Mouse (Mus musculus) c-Kit-positive CD71-negative TER-119-negative erythroid progenitor cells, embryonic 14.5 days (primary cell): Measurements from ENCODE around the gene Rpain.

Source experiments
- DNase-seq: peaks from one replicate; pipeline ENCODE4 v3.0.0-alpha.2; 2013; ENCODE audit warnings: low read depth

The Rpain gene

DNA sequence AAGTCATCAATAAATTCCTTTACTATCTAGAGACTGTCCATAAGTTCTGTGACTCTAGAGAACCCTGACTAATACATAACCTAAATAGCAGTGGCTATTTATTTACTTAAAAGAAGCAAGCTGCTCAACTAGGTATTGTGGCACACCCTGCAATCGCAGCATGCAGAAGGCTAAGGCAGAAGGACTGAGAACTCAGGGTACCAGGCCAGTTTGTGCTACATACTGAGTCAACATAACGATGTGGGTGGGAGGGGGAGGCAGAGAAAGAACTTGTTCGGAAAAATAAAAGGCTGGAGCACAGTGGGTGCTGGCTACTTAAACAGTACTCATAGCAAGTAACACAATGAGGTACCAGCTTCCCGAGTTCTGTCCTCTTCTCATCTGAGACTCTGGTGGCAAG is 31.2 kb downstream of the Rpain start:
- DNase-seq = no peak

DNA sequence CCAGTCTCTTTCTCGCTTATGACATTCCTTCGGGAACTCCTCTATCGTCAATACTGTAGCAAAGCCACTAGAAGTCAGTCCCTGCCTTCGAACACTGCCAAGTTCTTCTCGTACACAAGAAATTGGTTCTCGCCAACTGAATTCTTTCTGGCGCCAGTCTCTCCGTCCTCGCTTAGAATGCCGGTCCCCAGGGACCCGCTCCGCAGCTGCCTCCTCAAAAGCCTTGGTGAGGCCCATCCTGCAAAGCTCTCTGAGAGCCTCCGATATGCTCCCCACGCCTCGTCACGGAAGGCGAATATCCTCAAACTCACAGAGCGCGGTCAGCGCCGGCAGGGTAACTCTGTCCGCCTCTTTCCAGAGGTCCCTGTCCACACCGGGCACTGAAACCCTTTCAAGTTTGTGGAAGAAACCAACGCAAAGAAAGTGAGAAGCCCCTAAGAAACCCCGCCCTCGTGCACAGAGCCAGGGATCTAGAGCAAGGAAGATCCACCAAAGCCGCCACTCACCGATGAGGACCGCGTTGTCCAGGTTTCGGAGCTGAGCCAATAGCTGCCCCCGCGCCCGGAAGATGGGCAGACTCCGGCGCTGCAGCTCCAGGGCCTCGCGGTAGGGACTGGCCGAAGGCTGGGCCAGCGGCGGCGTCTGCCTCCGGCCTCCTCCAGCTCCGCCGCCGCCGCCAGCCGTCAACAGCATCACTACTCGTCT is 33.8 kb downstream of the Rpain start:
- DNase-seq = peak; percentile 45

DNA sequence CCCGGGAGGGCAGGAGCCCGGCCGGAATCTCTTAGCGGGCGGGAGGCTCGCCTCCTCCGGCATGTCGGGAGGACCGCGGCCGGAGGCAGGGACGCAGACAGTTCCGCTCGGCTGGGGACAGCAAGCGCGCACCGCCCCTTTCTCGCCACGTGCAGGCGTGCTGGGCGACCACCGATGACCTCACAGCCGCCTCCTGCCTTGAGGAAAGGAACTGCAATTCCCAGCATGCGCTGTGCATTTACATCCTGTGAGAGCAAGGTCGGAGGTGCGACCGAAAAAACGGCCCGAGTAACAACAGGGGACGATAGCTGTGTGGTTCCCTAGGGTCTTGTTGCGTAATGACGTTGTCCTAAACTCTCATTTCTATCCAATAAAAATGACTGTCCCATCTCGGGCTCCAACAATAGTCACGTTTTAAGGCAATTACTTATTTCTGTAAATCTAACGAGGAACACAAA is 34.3 kb downstream of the Rpain start, which contains the start of gene Dhx33:
Gene Dhx33, minus strand, starts transcription at position 122 of the 458 bp plus-strand sequence.
- DNase-seq = peak; percentile 96

- DNase-seq = no peak
Observed at GRCm38 (mm10) chr11:71005046-71005445, 35.0 kb downstream of the Rpain start.

GRCm38 (mm10) chr11:71007026-71007425 is 37.0 kb downstream of the Rpain start:
- no peak for DNase-seq

GRCm38 (mm10) chr11:71007831-71008230 is 37.8 kb downstream of the Rpain start:
- DNase-seq = no peak

- DNase-seq = no peak
Observed at GRCm38 (mm10) chr11:71008321-71008720, 38.3 kb downstream of the Rpain start.

GRCm38 (mm10) chr11:71012743-71013142 is 42.7 kb downstream of the Rpain start:
- no peak for DNase-seq

GRCm38 (mm10) chr11:71017051-71017450 is 47.0 kb downstream of the Rpain start:
- no peak for DNase-seq

GRCm38 (mm10) chr11:71018416-71019200 is 48.6 kb downstream of the Rpain start:
- DNase-seq = no peak

GRCm38 (mm10) chr11:71019201-71020068 is 49.4 kb downstream of the Rpain start, which contains the start of the genes Mis12 and Derl2:
Mis12 (plus strand) TSS chr11:71019611.
Derl2 (minus strand) TSS chr11:71019841.
- DNase-seq = peak; percentile 94
